16 mouse cellular contexts compared by ENCODE assay signal in genomic region chr5:74600010-74600409, GRCm38 (mm10).
"Had no signal": no experiment of that assay in that cellular context is flagged by ENCODE, and none has a peak within 500 bp of the region (broad histone marks: within the 10 kb centered on the region; RNA-seq: fewer than 3 reads in every experiment).

No protein-coding gene starts in this region.

- H3K4me3 ChIP-seq: left cerebral cortex, adult 2 months; limb, embryonic 12.5 days; limb, embryonic 15.5 days; liver, embryonic 12.5 days; liver, embryonic 15.5 days; stomach, embryonic 15.5 days had no signal

- DNase-seq: kidney, adult 2 months; kidney, postnatal 25 days; lung, adult 2 months; lung, postnatal 14 days; lung, postnatal 4 days; midbrain, embryonic 14.5 days; right cerebral cortex, postnatal 4 days; spleen, adult 18-20 months; thymus, postnatal 25 days had no signal

- H3K27ac ChIP-seq: kidney, postnatal 0 days; left cerebral cortex, adult 2 months; limb, embryonic 12.5 days; limb, embryonic 15.5 days; liver, embryonic 12.5 days; liver, embryonic 15.5 days; stomach, embryonic 15.5 days had no signal
